Mouse (Mus musculus): ENCODE data around the gene Poglut1. TPM values are rescaled to one million over a fixed set of nuclear protein-coding genes. Genes with fewer than 3 reads are reported as not detected.
"Not testable (repeated sequence)": the region's sequence is repeated elsewhere in the genome, so short reads cannot be mapped to it uniquely, and the experiment has no call there.

Gene Poglut1
- total RNA-seq, 2 experiments from 2014 or later, result 48.8 to 49.6 TPM

- no peak for DNase-seq (ENCODE audit: low spot score in 2 of 2)
These were observed 11.2 kb downstream of the Poglut1 start for GRCm38 (mm10) chr16:38538716-38539380.

- peak; percentile 57 to 86 for DNase-seq (ENCODE audit: low spot score in 2 of 2)
These were observed 13.4 kb downstream of the Poglut1 start for GRCm38 (mm10) chr16:38536544-38537146.

GRCm38 (mm10) chr16:38526264-38526663 is 23.8 kb downstream of the Poglut1 start:
- DNase-seq (ENCODE audit: low spot score in 2 of 2), result no peak

- peak; percentile 94 to 97 for DNase-seq (ENCODE audit: low spot score in 2 of 2)
These were observed 27.7 kb downstream of the Poglut1 start, which contains the start of gene Timmdc1 for GRCm38 (mm10) chr16:38522129-38523084. Timmdc1 (minus strand) TSS chr16:38522663.

- DNase-seq (ENCODE audit: low spot score in 2 of 2), result no peak
These were observed 28.7 kb downstream of the Poglut1 start for GRCm38 (mm10) chr16:38521211-38521987.

- no peak for DNase-seq (ENCODE audit: low spot score in 2 of 2)
These were observed 30.9 kb downstream of the Poglut1 start for GRCm38 (mm10) chr16:38519140-38519539.

- DNase-seq (ENCODE audit: low spot score in 2 of 2), result no peak
These were observed 39.2 kb downstream of the Poglut1 start for GRCm38 (mm10) chr16:38510846-38511245.

- DNase-seq (ENCODE audit: low spot score in 2 of 2), result peak; percentile 21 to 84
These were observed 43.9 kb downstream of the Poglut1 start for GRCm38 (mm10) chr16:38506041-38506634.

GRCm38 (mm10) chr16:38503528-38503927 is 46.5 kb downstream of the Poglut1 start:
- no peak for DNase-seq (ENCODE audit: low spot score in 2 of 2)

GRCm38 (mm10) chr16:38502469-38502868 is 47.6 kb downstream of the Poglut1 start:
- DNase-seq (ENCODE audit: low spot score in 2 of 2), result no peak

GRCm38 (mm10) chr16:38496604-38497140 is 53.4 kb downstream of the Poglut1 start:
- no peak for DNase-seq (ENCODE audit: low spot score in 2 of 2)

- DNase-seq (ENCODE audit: low spot score in 2 of 2), result no peak
These were observed 56.2 kb downstream of the Poglut1 start for GRCm38 (mm10) chr16:38493890-38494289.

GRCm38 (mm10) chr16:38492551-38492950 is 57.5 kb downstream of the Poglut1 start:
- DNase-seq (ENCODE audit: low spot score in 2 of 2), result no peak

GRCm38 (mm10) chr16:38483582-38484309 is 66.3 kb downstream of the Poglut1 start:
- no peak for DNase-seq (ENCODE audit: low spot score in 2 of 2)

GRCm38 (mm10) chr16:38482780-38483562 is 67.1 kb downstream of the Poglut1 start:
- DNase-seq (ENCODE audit: low spot score in 2 of 2), result no peak

GRCm38 (mm10) chr16:38481327-38481726 is 68.7 kb downstream of the Poglut1 start:
- no peak for DNase-seq (ENCODE audit: low spot score in 2 of 2)

- no peak for DNase-seq (ENCODE audit: low spot score in 2 of 2)
These were observed 71.8 kb downstream of the Poglut1 start for GRCm38 (mm10) chr16:38478296-38478695.

GRCm38 (mm10) chr16:38477241-38477608 is 72.8 kb downstream of the Poglut1 start:
- not testable (repeated sequence) for DNase-seq (ENCODE audit: low spot score in 2 of 2)

Measured in layer of hippocampus, adult 18-20 months (tissue).